Mouse (Mus musculus) hindbrain, embryonic 10.5 days (tissue): ENCODE data around the gene Cyp2c65. TPM values are rescaled to one million over a fixed set of nuclear protein-coding genes. Genes with fewer than 3 reads are reported as not detected.
"Not testable (repeated sequence)": the region's sequence is repeated elsewhere in the genome, so short reads cannot be mapped to it uniquely, and the experiment has no call there.

Experiments used
- DNase-seq: peaks from one replicate; pipeline ENCODE4 v3.0.0-alpha.2; 2017; ENCODE audit warnings: low spot score
- H3K27ac ChIP-seq: fragments of 300-500 bp; sonication (generic); 2 replicates; pipeline ENCODE4 v1.5.1; 2016; ENCODE audit warnings: mild to moderate bottlenecking, moderate library complexity
- H3K27me3 ChIP-seq: fragments of 300-500 bp; sonication (generic); 2 replicates; pipeline ENCODE4 v1.6.1; 2016; ENCODE audit warnings: mild to moderate bottlenecking; ENCODE audit not compliant: poor library complexity, insufficient read depth, severe bottlenecking
- H3K36me3 ChIP-seq: fragments of 300-500 bp; sonication (generic); 2 replicates; pipeline ENCODE4 v1.6.1; 2016; ENCODE audit warnings: mild to moderate bottlenecking, moderate library complexity
- H3K4me1 ChIP-seq: fragments of 300-500 bp; sonication (generic); replicated peaks from 2 replicates; pipeline ENCODE4 v1.6.1; 2016; ENCODE audit warnings: mild to moderate bottlenecking
- H3K4me3 ChIP-seq: fragments of 300-500 bp; sonication (generic); 2 replicates; pipeline ENCODE4 v1.5.1; 2016; ENCODE audit warnings: mild to moderate bottlenecking, moderate library complexity
- H3K9me3 ChIP-seq: fragments of 300-500 bp; sonication (generic); 2 replicates; pipeline ENCODE4 v1.6.1; 2016; ENCODE audit warnings: mild to moderate bottlenecking, moderate library complexity
- WGBS: fragments of 180-500 bp; shearing (Covaris S2); methylation state at CpG from one replicate; pipeline ENCODE4 v1.1.7; 2016; 5-methylcytosine and 5-hydroxymethylcytosine counted together
- polyA plus RNA-seq: library from polyadenylated mRNA; unstranded; fragments of >200 nt; fragmentation: Nextera tagmentation; extraction: Ambion mirVana; gene quantifications from 2 replicates; pipeline ENCODE4 v1.2.1, GENCODE M21; 2016

Cyp2c65 gene
- polyA plus RNA-seq, result not detected in 2 replicates

DNA sequence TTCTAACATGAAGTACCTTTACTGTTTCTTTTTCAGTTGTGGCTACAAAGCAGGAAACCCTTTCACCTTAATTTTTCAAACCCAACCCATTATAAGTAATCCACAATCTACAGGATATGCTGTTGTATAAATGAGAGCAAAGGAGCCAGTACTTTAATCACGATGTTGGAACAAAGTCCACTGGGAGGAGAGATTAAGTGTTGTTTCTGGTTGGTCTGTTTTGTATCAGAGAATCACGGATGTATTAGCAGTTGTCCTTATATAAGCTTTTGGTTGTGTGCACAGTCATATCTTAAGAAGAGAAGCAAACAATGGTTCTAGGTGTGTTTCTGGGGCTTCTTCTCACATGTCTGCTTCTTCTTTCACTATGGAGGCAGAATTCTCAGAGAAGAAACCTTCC lies at the start of gene Cyp2c65:
Cyp2c65 (plus strand) TSS at position 297 of the 400 bp plus-strand sequence.
- H3K27ac ChIP-seq, result no peak within 1 kb of the TSS
- 70% methylated on average over 2 of the region's 2 CpGs for WGBS
- H3K4me1 ChIP-seq, result no peaks in the 10 kb centered on the region
- H3K36me3 ChIP-seq, result no peaks in the 10 kb centered on the region
- 0 out of 2 replicates have a peak, but pooled peaks cover 8% of the 10 kb centered on the region for H3K9me3 ChIP-seq
- H3K27me3 ChIP-seq, result no peaks in the 10 kb centered on the region
- no peak within 1 kb of the TSS for H3K4me3 ChIP-seq
- DNase-seq, result no peak

DNA sequence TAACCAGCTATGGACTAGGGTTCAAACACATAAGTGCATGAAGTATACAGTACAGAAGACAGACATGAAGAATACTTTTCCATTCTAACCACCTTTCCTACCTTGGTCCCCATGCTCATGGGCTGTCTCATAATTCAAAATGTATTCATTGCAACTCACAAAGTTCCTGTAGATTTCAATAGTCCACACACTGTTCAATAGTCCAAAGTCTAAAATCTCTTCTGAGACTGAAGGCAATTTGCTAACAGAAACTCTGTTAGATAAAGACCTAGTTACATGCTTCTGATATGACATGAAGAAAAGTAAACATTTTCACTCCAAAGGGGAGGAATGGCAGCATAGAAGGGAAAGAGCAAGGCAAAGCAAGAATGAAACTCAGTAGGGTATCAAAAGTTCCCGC lies 2.9 kb upstream of the Cyp2c65 start:
- 95% methylated on average over 1 of the region's 1 CpGs for WGBS
- Histone ChIP-seq H3K4me1 (no peaks in the 10 kb centered on the region), H3K36me3 (no peaks in the 10 kb centered on the region), H3K27me3 (no peaks in the 10 kb centered on the region), H3K4me3 (no peak overlapping the region), H3K9me3 (0 out of 2 replicates have a peak, but pooled peaks cover 2% of the 10 kb centered on the region), H3K27ac (no peak overlapping the region)
- no peak for DNase-seq

DNA sequence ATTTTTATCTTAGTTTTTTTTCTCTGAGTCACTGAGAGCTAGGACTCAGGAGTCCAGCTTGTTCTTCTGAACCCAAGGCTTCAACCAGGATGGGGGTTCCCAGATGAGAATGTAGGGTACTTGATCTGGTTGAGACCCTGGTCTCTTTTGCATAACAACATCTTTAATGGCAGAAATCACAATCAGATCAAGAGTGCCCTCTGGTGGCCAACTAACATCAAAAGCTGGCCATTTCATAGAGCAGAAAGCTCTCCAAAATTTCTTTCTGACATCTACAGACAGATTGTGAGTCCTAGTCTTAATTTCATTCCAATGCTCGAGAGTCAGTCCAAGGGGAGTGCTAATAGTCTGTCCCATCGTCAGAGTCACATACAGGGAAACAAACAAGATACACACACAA lies 38.0 kb downstream of the Cyp2c65 start:
- not testable (repeated sequence) for H3K4me3 ChIP-seq

DNA sequence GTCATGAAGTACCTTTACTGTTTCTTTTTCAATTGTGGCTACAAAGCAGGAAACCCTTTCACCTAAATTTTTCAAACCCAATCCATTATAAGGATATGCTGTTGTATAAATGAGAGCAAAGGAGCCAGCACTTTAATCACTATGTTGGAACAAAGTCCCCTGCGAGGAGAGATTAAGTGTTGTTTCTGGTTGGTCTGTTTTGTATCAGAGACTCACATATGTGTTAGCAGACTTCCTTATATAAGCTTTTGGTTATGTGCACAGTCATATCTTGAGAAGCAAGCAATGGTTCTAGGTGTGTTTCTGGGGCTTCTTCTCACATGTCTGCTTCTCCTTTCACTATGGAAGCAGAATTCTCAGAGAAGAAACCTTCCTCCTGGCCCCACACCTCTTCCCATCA lies 52.8 kb downstream of the Cyp2c65 start, which contains the start of gene Cyp2c66:
Cyp2c66 (plus strand) TSS at position 255 of the 400 bp plus-strand sequence.
- 92% methylated on average over 1 of the region's 1 CpGs for WGBS
- H3K4me1 ChIP-seq, result no peaks in the 10 kb centered on the region
- no peak within 1 kb of the TSS for H3K27ac ChIP-seq
- H3K36me3 ChIP-seq, result no peaks in the 10 kb centered on the region
- H3K9me3 ChIP-seq, result peaks cover 14% of the 10 kb centered on the region
- H3K4me3 ChIP-seq, result no peak within 1 kb of the TSS
- DNase-seq, result no peak
- H3K27me3 ChIP-seq, result no peaks in the 10 kb centered on the region

More for the DNA sequence above, 38.0 kb downstream of the Cyp2c65 start:
- not testable (repeated sequence) for H3K36me3 ChIP-seq, DNase-seq, H3K4me1 ChIP-seq, H3K27ac ChIP-seq, H3K27me3 ChIP-seq
- WGBS, result 77% methylated on average over 2 of the region's 2 CpGs
- H3K9me3 ChIP-seq, result peaks cover 49% of the 10 kb centered on the region

Other genes with a start within 250 kb of the Cyp2c65 start
- 7.6 and 10.3 TPM in 2 replicates for gene Noc3l, start 241.8 kb upstream of the Cyp2c65 start, polyA plus RNA-seq
- gene Tbc1d12, start 224.4 kb upstream of the Cyp2c65 start, polyA plus RNA-seq, result 1.8 and 2.3 TPM in 2 replicates
- 47.0 and 83.2 TPM in 2 replicates for gene Hells, start 130.1 kb upstream of the Cyp2c65 start, polyA plus RNA-seq
- not detected in 2 replicates for gene Cyp2c55, start 54.0 kb upstream of the Cyp2c65 start, polyA plus RNA-seq
- not detected in 2 replicates for gene Cyp2c66, start 52.9 kb downstream of the Cyp2c65 start, polyA plus RNA-seq
- gene Cyp2c29, start 208.4 kb downstream of the Cyp2c65 start, polyA plus RNA-seq, result not detected in 2 replicates